Mouse (Mus musculus) embryonic fibroblast, embryonic 13.5 days (primary cell): ENCODE results near the gene Rnf181. TPM values are rescaled to one million over a fixed set of nuclear protein-coding genes. Genes with fewer than 3 reads are reported as not detected.

Experiments
- H3K27ac ChIP-seq: 2 replicates; pipeline ENCODE4 v1.5.1; 2012; ENCODE audit warnings: low read length, control low read depth, inconsistent platforms; ENCODE audit not compliant: insufficient read depth
- H3K4me1 ChIP-seq: 2 replicates; pipeline ENCODE4 v1.6.1; 2011; ENCODE audit warnings: low read length; ENCODE audit not compliant: control insufficient read depth, insufficient read depth
- H3K4me3 ChIP-seq: 2 replicates; pipeline ENCODE4 v1.5.1; 2011; ENCODE audit warnings: mild to moderate bottlenecking, control low read depth, low read length; ENCODE audit not compliant: insufficient read depth
- CTCF ChIP-seq: IDR thresholded peaks from 2 replicates; pipeline ENCODE4 v1.5.1; 2011; ENCODE audit warnings: mild to moderate bottlenecking, control low read depth, low read length, moderate library complexity, borderline replicate concordance; ENCODE audit not compliant: insufficient read depth
- POLR2A ChIP-seq: IDR thresholded peaks from 2 replicates; pipeline ENCODE4 v1.6.1; 2011; ENCODE audit warnings: low read depth, mild to moderate bottlenecking, control low read depth, low read length, moderate library complexity
- polyA plus RNA-seq: library from polyadenylated mRNA; stranded (reverse); fragments of >200 nt; gene quantifications from 2 replicates; pipeline ENCODE4 v1.2.4, GENCODE M21; 2011; ENCODE audit warnings: low read depth; ENCODE audit not compliant: missing spikeins, insufficient read length

Gene Rnf181
- polyA plus RNA-seq, 1 experiment: 80.0 TPM

- H3K27ac ChIP-seq: no peak overlapping the region
- TF ChIP-seq CTCF: no peak
- no peak for TF ChIP-seq POLR2A
Observed at GRCm38 (mm10) chr6:72374820-72375563, 8.2 kb upstream of the Rnf181 start.

GRCm38 (mm10) chr6:72374206-72374605 lies 7.5 kb upstream of the Rnf181 start:
- TF ChIP-seq CTCF: no peak
- TF ChIP-seq POLR2A: no peak
- Histone ChIP-seq H3K27ac (no peak overlapping the region), H3K4me3 (no peak overlapping the region), H3K4me1 (peaks cover 10% of the 10 kb centered on the region; the same call in 1 of the 2 replicates)

More at GRCm38 (mm10) chr6:72374820-72375563, 8.2 kb upstream of the Rnf181 start:
- no peak overlapping the region for H3K4me3 ChIP-seq
- H3K4me1 ChIP-seq: peaks cover 10% of the 10 kb centered on the region; the same call in 1 of the 2 replicates

GRCm38 (mm10) chr6:72373184-72373583 lies 6.4 kb upstream of the Rnf181 start:
- peaks cover 10% of the 10 kb centered on the region; the same call in 1 of the 2 replicates for H3K4me1 ChIP-seq
- TF ChIP-seq CTCF (no peak), POLR2A (no peak)
- no peak overlapping the region for H3K4me3 ChIP-seq
- H3K27ac ChIP-seq: peak overlapping the region; percentile 29; the same call in 1 of the 2 replicates

- Histone ChIP-seq H3K4me3 (no peak overlapping the region), H3K27ac (peak overlapping the region; percentile 93), H3K4me1 (peaks cover 10% of the 10 kb centered on the region; the same call in 1 of the 2 replicates)
- peak; percentile 22; the same call in 1 of the 2 replicates for TF ChIP-seq POLR2A
- TF ChIP-seq CTCF: no peak
Observed at GRCm38 (mm10) chr6:72371571-72371970, 4.8 kb upstream of the Rnf181 start.

- TF ChIP-seq CTCF (no peak), POLR2A (no peak; the same call in 1 of the 2 replicates)
- Histone ChIP-seq H3K4me3 (no peak overlapping the region), H3K4me1 (peaks cover 10% of the 10 kb centered on the region; the same call in 1 of the 2 replicates), H3K27ac (peak overlapping the region; percentile 93)
Observed at GRCm38 (mm10) chr6:72371147-72371546, 4.4 kb upstream of the Rnf181 start.

- TF ChIP-seq POLR2A (no peak), CTCF (no peak)
- Histone ChIP-seq H3K4me3 (no peak overlapping the region), H3K27ac (peak overlapping the region; percentile 93), H3K4me1 (peaks cover 10% of the 10 kb centered on the region; the same call in 1 of the 2 replicates)
Observed at GRCm38 (mm10) chr6:72370091-72370490, 3.3 kb upstream of the Rnf181 start.

GRCm38 (mm10) chr6:72369557-72369956 lies 2.8 kb upstream of the Rnf181 start:
- H3K4me1 ChIP-seq: peaks cover 10% of the 10 kb centered on the region; the same call in 1 of the 2 replicates
- H3K4me3 ChIP-seq: no peak overlapping the region
- TF ChIP-seq CTCF (no peak), POLR2A (no peak)
- peak overlapping the region; percentile 93; the same call in 1 of the 2 replicates for H3K27ac ChIP-seq

- Histone ChIP-seq H3K4me3 (no peak overlapping the region), H3K27ac (no peak overlapping the region), H3K4me1 (peaks cover 10% of the 10 kb centered on the region; the same call in 1 of the 2 replicates)
- no peak for TF ChIP-seq CTCF
- no peak for TF ChIP-seq POLR2A
Observed at GRCm38 (mm10) chr6:72367460-72367974, 761 bp upstream of the Rnf181 start.

GRCm38 (mm10) chr6:72366304-72366703 lies 452 bp downstream of the Rnf181 start:
- no peak for TF ChIP-seq POLR2A
- TF ChIP-seq CTCF: no peak
- Histone ChIP-seq H3K27ac (no peak overlapping the region), H3K4me1 (peaks cover 6% of the 10 kb centered on the region; the same call in 1 of the 2 replicates), H3K4me3 (no peak overlapping the region)

GRCm38 (mm10) chr6:72364985-72365384 lies 1.8 kb downstream of the Rnf181 start:
- Histone ChIP-seq H3K27ac (no peak overlapping the region), H3K4me1 (no peaks in the 10 kb centered on the region), H3K4me3 (no peak overlapping the region)
- TF ChIP-seq CTCF (no peak), POLR2A (no peak)
